Mouse (Mus musculus): ENCODE measurements around the gene Dyrk3. TPM values are rescaled to one million over a fixed set of nuclear protein-coding genes. Genes with fewer than 3 reads are reported as not detected.
A peak's percentile ranks its signal among the peaks of the same experiment; 100 is the strongest.

Dyrk3 gene
- total and polyA plus RNA-seq, 3 experiments: 16.9 to 52.4 (median 21.1) TPM

DNA sequence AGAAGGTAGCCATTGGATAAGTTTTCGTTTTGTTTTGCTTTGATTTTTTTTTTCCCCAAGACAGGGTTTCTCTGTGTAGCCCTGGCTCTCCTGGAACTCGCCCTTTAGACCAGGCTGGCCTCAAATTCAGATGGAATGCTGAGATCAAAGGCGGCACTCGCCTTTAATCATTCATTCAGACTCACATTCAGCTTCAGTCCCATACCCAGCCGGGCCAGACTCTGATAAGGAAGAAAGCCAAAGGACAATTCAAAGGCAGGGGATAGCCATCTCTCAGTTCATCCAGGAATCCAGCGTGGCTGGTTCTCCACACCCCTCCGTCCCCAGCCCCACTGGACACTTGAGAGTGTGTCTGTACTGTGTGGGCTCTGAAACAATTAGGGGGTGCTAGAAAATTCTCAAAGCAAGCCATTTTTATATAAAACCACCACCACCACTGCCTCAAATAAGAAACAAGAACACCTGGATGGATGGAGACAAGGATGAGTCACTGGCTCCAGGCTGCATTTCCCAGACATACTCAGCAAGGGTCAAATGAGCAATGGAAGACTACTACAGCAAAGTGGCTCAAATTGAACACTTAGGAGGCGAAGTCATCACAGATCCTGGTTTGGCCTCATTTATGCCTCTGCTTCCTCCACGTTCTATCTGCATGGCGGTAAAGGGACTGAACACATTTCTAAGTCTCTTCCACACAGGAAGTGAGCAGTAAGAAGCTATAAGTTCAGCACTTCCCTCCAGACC, 14.4 kb downstream of the Dyrk3 start:
- H3K4me3 ChIP-seq (ENCODE audit: low read depth, low read length): no peak overlapping the region
- peaks cover under 1% of the 10 kb centered on the region; the same call in 1 of the 2 replicates for H3K9me3 ChIP-seq (replicated peaks)
- TF ChIP-seq GATA1 (IDR thresholded peaks at IDR 0.05; ENCODE audit: borderline replicate concordance, low read length): no peak
- no peak for TF ChIP-seq CTCF (IDR thresholded peaks at IDR 0.05; ENCODE audit: low read depth, low read length)
- TF ChIP-seq TAL1 (conservative IDR thresholded peaks at IDR 0.05; ENCODE audit: low read depth, low read length): no peak
- no peak for TF ChIP-seq POLR2AphosphoS5 (IDR thresholded peaks at IDR 0.05; ENCODE audit: insufficient replicate concordance, low read depth, low read length)
- no peak for TF ChIP-seq GATA2 (IDR thresholded peaks at IDR 0.05; ENCODE audit: borderline replicate concordance, low read depth, low read length)
- H3K27me3 ChIP-seq (ENCODE audit: insufficient read depth, low read length): no peaks in the 10 kb centered on the region
- peaks cover 22% of the 10 kb centered on the region for H3K36me3 ChIP-seq (replicated peaks)
- H3K4me1 ChIP-seq (ENCODE audit: insufficient read depth, low read depth, low read length): peaks cover 93% of the 10 kb centered on the region
- DNase-seq (ENCODE audit: low spot score) (no peak), ATAC-seq (ENCODE audit: extremely low read depth, insufficient number of reproducible peaks, low FRiP score, poor library complexity, severe bottlenecking) (no peak)

DNA sequence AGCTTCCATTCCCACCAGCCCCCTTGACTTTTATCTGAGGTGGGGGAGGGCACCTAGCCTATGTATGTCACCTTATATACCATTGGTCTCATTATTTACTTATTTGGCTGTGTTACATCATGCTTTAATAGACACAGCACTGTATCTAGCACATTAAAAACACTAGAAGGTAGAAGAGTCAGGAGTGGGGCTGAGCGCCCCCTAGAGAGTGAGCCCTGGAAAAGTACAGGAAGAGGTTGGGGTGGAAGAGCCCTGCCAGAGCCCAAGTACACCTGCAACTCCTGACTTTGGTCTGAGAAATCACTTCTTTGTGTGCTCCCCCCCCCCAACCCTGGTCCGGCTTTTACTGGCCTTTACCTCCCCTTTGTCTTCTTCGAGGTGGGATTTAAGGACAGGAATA, 16.2 kb downstream of the Dyrk3 start:
- Histone ChIP-seq H3K36me3 (replicated peaks) (peaks cover 5% of the 10 kb centered on the region), H3K9me3 (replicated peaks) (no peaks in the 10 kb centered on the region), H3K4me1 (ENCODE audit: insufficient read depth, low read depth, low read length) (peaks cover 91% of the 10 kb centered on the region), H3K4me3 (ENCODE audit: low read depth, low read length) (no peak overlapping the region), H3K27me3 (ENCODE audit: insufficient read depth, low read length) (peaks cover 11% of the 10 kb centered on the region)
- no peak for ATAC-seq (ENCODE audit: extremely low read depth, insufficient number of reproducible peaks, low FRiP score, poor library complexity, severe bottlenecking)
- no peak for DNase-seq (ENCODE audit: low spot score)
- TF ChIP-seq TAL1 (conservative IDR thresholded peaks at IDR 0.05; ENCODE audit: low read depth, low read length) (no peak), CTCF (IDR thresholded peaks at IDR 0.05; ENCODE audit: low read depth, low read length) (peak; percentile 43)

DNA sequence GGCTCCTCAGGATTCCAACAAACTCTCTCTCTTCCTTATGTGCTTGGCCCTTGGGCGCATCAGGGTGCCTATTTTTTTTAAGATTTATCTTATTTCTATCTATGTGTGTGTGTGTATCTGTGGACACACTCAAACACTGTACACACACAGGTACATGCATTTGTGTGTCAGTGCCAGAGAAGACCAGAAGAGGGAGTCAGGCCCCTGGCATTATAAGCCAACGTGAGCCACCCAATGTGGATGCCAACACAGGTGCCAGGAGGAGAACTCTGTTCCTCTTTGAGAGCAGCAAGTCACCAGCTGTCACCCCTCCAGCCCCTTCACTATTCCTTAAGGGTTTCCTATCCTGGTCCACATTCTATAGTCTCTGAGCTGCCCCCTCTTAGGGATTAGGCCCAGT, 19.1 kb downstream of the Dyrk3 start:
- peaks cover 2% of the 10 kb centered on the region for H3K36me3 ChIP-seq (replicated peaks)
- DNase-seq (ENCODE audit: low spot score): no peak
- H3K4me3 ChIP-seq (ENCODE audit: low read depth, low read length): peak overlapping the region; percentile 18; the same call in 1 of the 2 replicates
- TF ChIP-seq GATA1 (IDR thresholded peaks at IDR 0.05; ENCODE audit: borderline replicate concordance, low read length): no peak
- peak; percentile 65 for TF ChIP-seq CTCF (IDR thresholded peaks at IDR 0.05; ENCODE audit: low read depth, low read length)
- no peaks in the 10 kb centered on the region for H3K9me3 ChIP-seq (replicated peaks)
- peak; percentile 47 for ATAC-seq (ENCODE audit: extremely low read depth, insufficient number of reproducible peaks, low FRiP score, poor library complexity, severe bottlenecking)
- H3K4me1 ChIP-seq (ENCODE audit: insufficient read depth, low read depth, low read length): peaks cover 78% of the 10 kb centered on the region
- peaks cover 32% of the 10 kb centered on the region for H3K27me3 ChIP-seq (ENCODE audit: insufficient read depth, low read length)

DNA sequence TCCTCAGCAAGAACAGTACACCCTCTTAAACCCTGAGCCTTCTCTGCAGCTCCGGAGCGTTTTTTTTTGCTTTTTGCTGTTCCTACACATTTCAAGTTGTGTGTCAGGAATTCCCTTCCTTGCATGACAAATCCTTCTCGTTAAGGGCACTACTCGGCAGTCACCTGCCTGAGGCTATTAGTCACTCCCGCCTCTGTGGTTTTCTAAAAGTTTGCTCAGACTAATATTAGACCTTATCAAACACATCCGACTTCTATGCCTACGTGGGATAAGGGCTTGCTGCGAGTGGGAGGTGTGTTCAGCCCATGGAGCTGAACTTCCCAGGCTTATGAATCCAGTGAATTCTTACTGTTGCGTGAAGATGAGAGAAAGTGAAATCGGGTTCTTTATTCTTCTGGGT, 19.6 kb downstream of the Dyrk3 start:
- peak; percentile 29 for ATAC-seq (ENCODE audit: extremely low read depth, insufficient number of reproducible peaks, low FRiP score, poor library complexity, severe bottlenecking)
- H3K4me3 ChIP-seq (ENCODE audit: low read depth, low read length): peak overlapping the region; percentile 18; the same call in 1 of the 2 replicates
- no peaks in the 10 kb centered on the region for H3K9me3 ChIP-seq (replicated peaks)
- H3K4me1 ChIP-seq (ENCODE audit: insufficient read depth, low read depth, low read length): peaks cover 73% of the 10 kb centered on the region
- peaks cover 36% of the 10 kb centered on the region for H3K27me3 ChIP-seq (ENCODE audit: insufficient read depth, low read length)
- TF ChIP-seq GATA1 (IDR thresholded peaks at IDR 0.05; ENCODE audit: borderline replicate concordance, low read length): no peak
- no peak for TF ChIP-seq CTCF (IDR thresholded peaks at IDR 0.05; ENCODE audit: low read depth, low read length)
- TF ChIP-seq TAL1 (conservative IDR thresholded peaks at IDR 0.05; ENCODE audit: low read depth, low read length): no peak
- TF ChIP-seq POLR2AphosphoS5 (IDR thresholded peaks at IDR 0.05; ENCODE audit: insufficient replicate concordance, low read depth, low read length): no peak
- TF ChIP-seq GATA2 (IDR thresholded peaks at IDR 0.05; ENCODE audit: borderline replicate concordance, low read depth, low read length): no peak
- peaks cover 2% of the 10 kb centered on the region for H3K36me3 ChIP-seq (replicated peaks)
- no peak for DNase-seq (ENCODE audit: low spot score)

DNA sequence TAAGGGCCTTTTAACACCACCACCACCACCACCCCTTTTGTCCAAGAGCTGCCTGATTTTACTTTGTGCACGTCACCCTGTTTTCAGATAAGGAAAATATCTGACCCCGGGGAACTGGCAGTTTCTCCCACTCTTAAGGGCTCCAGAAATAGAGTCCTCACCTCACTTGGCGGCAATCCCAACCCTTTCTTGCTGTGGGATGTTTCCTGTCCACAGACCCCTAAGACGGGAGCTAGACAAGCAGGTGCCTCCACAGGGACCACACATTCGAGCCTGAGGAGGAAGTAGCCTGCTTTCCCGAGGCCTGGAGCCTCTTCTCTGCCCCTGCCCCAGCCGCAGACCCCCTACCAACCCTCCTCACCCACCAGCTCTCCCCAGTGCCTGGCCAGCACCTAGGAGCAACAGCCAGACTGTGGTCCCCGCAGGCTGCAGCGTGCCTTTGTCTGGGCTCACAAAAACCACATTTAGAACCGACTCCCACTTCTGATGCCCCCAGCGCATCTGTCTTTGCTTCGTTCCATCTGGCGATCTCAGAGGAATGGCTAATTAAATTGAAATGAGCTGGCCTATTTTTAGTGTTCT, 21.6 kb downstream of the Dyrk3 start:
- no peak for ATAC-seq (ENCODE audit: extremely low read depth, insufficient number of reproducible peaks, low FRiP score, poor library complexity, severe bottlenecking)
- Histone ChIP-seq H3K4me3 (ENCODE audit: low read depth, low read length) (no peak overlapping the region; the same call in 1 of the 2 replicates), H3K36me3 (replicated peaks) (no peaks in the 10 kb centered on the region), H3K4me1 (ENCODE audit: insufficient read depth, low read depth, low read length) (peaks cover 55% of the 10 kb centered on the region), H3K9me3 (replicated peaks) (no peaks in the 10 kb centered on the region), H3K27me3 (ENCODE audit: insufficient read depth, low read length) (peaks cover 46% of the 10 kb centered on the region)
- no peak for TF ChIP-seq GATA1 (IDR thresholded peaks at IDR 0.05; ENCODE audit: borderline replicate concordance, low read length)
- no peak for TF ChIP-seq TAL1 (conservative IDR thresholded peaks at IDR 0.05; ENCODE audit: low read depth, low read length)
- no peak for DNase-seq (ENCODE audit: low spot score)

DNA sequence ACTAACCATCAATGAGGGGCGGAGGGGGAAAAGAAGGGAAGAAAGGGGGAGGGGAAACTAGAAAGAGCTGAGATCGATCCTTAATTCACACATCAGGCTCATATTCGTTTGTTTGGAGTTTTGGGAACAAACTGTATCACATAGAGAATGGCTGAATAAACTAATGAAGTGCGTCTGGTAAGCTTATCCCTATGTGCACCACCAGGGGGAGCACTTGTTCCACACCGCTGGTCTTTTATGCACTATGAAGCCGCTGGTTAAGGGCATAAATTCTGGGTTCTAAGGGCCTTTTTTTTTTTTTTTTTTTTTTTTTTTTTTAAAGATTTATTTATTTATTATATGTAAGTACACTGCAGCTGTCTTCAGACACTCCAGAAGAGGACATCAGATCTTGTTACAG, 22.2 kb downstream of the Dyrk3 start:
- no peaks in the 10 kb centered on the region for H3K36me3 ChIP-seq (replicated peaks)
- H3K4me3 ChIP-seq (ENCODE audit: low read depth, low read length): no peak overlapping the region
- peaks cover 52% of the 10 kb centered on the region for H3K4me1 ChIP-seq (ENCODE audit: insufficient read depth, low read depth, low read length)
- peaks cover 48% of the 10 kb centered on the region for H3K27me3 ChIP-seq (ENCODE audit: insufficient read depth, low read length)
- H3K9me3 ChIP-seq (replicated peaks): no peaks in the 10 kb centered on the region
- no peak for DNase-seq (ENCODE audit: low spot score)
- peak; percentile 43; the same call in 1 of the 2 replicates for ATAC-seq (ENCODE audit: extremely low read depth, insufficient number of reproducible peaks, low FRiP score, poor library complexity, severe bottlenecking)
- TF ChIP-seq POLR2AphosphoS5 (IDR thresholded peaks at IDR 0.05; ENCODE audit: insufficient replicate concordance, low read depth, low read length) (no peak), GATA2 (IDR thresholded peaks at IDR 0.05; ENCODE audit: borderline replicate concordance, low read depth, low read length) (no peak), TAL1 (conservative IDR thresholded peaks at IDR 0.05; ENCODE audit: low read depth, low read length) (no peak), CTCF (IDR thresholded peaks at IDR 0.05; ENCODE audit: low read depth, low read length) (peak; percentile 98), GATA1 (IDR thresholded peaks at IDR 0.05; ENCODE audit: borderline replicate concordance, low read length) (no peak)
